Mouse (Mus musculus) layer of hippocampus, postnatal 14 days (tissue): ENCODE data around the gene Dctn5. TPM values are rescaled to one million over a fixed set of nuclear protein-coding genes. Genes with fewer than 3 reads are reported as not detected.

Experiments
- DNase-seq, 2 experiments: peaks; one replicate each; pipeline ENCODE4 v3.0.0; 2021 to 2022; ENCODE audit warnings: low spot score in 2 of 2, mixed read lengths in 1 of 2
- total RNA-seq, 2 experiments: library from RNA; stranded (reverse); gene quantifications; 2 replicates each; pipeline ENCODE4 v1.2.3; 2021

Gene Dctn5
- total RNA-seq, 2 experiments from 2014 or later: 101 to 110 TPM

GRCm38 (mm10) chr7:122158915-122159902, 26.4 kb downstream of the Dctn5 start, which contains the start of gene Plk1:
TSS of gene Plk1 (plus strand) at chr7:122159439.
- DNase-seq: peak; percentile 69 to 82

GRCm38 (mm10) chr7:122160037-122160436, 27.2 kb downstream of the Dctn5 start:
- DNase-seq: no peak

GRCm38 (mm10) chr7:122163766-122164165, 30.9 kb downstream of the Dctn5 start:
- no peak for DNase-seq

GRCm38 (mm10) chr7:122167203-122167602, 34.4 kb downstream of the Dctn5 start:
- no peak for DNase-seq

GRCm38 (mm10) chr7:122170705-122171104, 37.9 kb downstream of the Dctn5 start:
- no peak for DNase-seq

- DNase-seq: no peak
These were observed 38.8 kb downstream of the Dctn5 start for GRCm38 (mm10) chr7:122171613-122172012.

GRCm38 (mm10) chr7:122180720-122181119, 47.9 kb downstream of the Dctn5 start:
- DNase-seq: no peak

GRCm38 (mm10) chr7:122184569-122184968, 51.7 kb downstream of the Dctn5 start:
- no peak for DNase-seq

- no peak for DNase-seq
These were observed 53.2 kb downstream of the Dctn5 start, which contains the start of gene Ern2 for GRCm38 (mm10) chr7:122186043-122186442. TSS of gene Ern2 (minus strand) at chr7:122186207.

GRCm38 (mm10) chr7:122189484-122189883, 56.6 kb downstream of the Dctn5 start:
- DNase-seq: peak; percentile 14 to 22

- DNase-seq: no peak
These were observed 58.3 kb downstream of the Dctn5 start for GRCm38 (mm10) chr7:122191097-122191496.

GRCm38 (mm10) chr7:122193919-122194318, 61.1 kb downstream of the Dctn5 start:
- DNase-seq: no peak

GRCm38 (mm10) chr7:122196771-122197170, 63.9 kb downstream of the Dctn5 start:
- no peak for DNase-seq

GRCm38 (mm10) chr7:122197306-122197705, 64.5 kb downstream of the Dctn5 start:
- peak in 1 of 2 experiments; percentile 55 for DNase-seq

Other genes starting within 250 kb of the Dctn5 start
- gene Cog7, start 151.3 kb upstream of the Dctn5 start, total RNA-seq: 10 to 100 TPM; 32.7 to 33.9 TPM
- gene Gga2, start 111.8 kb upstream of the Dctn5 start, total RNA-seq: 10 to 100 TPM; 29.2 to 29.7 TPM
- 10 to 100 TPM; 64.2 to 65.1 TPM for gene Ubfd1, start 65.9 kb upstream of the Dctn5 start, total RNA-seq
- gene Ears2, start 65.8 kb upstream of the Dctn5 start, total RNA-seq: 1 to 10 TPM; 7.7 to 9.5 TPM
- 100 to 1,000 TPM; 308 TPM for gene Ndufab1, start 31.2 kb upstream of the Dctn5 start, total RNA-seq
- gene Palb2, start 56 bp upstream of the Dctn5 start, total RNA-seq: 1 to 10 TPM; 1.7 to 2.3 TPM
- 1 to 10 TPM; 2.3 to 2.8 TPM for gene Plk1, start 26.4 kb downstream of the Dctn5 start, total RNA-seq
- 1 to 10 TPM in 1 of 2 experiments, under 1 TPM in 1; 0.65 to 1.0 TPM for gene Ern2, start 53.2 kb downstream of the Dctn5 start, total RNA-seq
- 1 to 10 TPM; 2.4 to 2.7 TPM for gene Chp2, start 86.5 kb downstream of the Dctn5 start, total RNA-seq
- gene Prkcb, start 155.7 kb downstream of the Dctn5 start, total RNA-seq: 100 to 1,000 TPM; 701 to 769 TPM